Mouse (Mus musculus): ENCODE results near the gene Tmem140. TPM values are rescaled to one million over a fixed set of nuclear protein-coding genes. Genes with fewer than 3 reads are reported as not detected.

Tmem140 gene
- total RNA-seq (2014; fragmentation: Nextera tagmentation) (0.23 and 1.9 TPM in 2 replicates), total RNA-seq (2017) (0.26 and 0.82 TPM in 2 replicates)

- peak; percentile 52 for ATAC-seq (replicated peaks; ENCODE audit: poor library complexity, severe bottlenecking)
These were observed at the start of gene Tmem140 for GRCm38 (mm10) chr6:34862791-34863403. Gene Tmem140 (plus strand): TSS chr6:34863146.

GRCm38 (mm10) chr6:34824406-34824805, 38.5 kb upstream of the Tmem140 start:
- ATAC-seq (replicated peaks; ENCODE audit: poor library complexity, severe bottlenecking), result no peak

- ATAC-seq (replicated peaks; ENCODE audit: poor library complexity, severe bottlenecking), result no peak
These were observed 30.6 kb upstream of the Tmem140 start for GRCm38 (mm10) chr6:34832352-34832751.

- ATAC-seq (replicated peaks; ENCODE audit: poor library complexity, severe bottlenecking), result no peak; the same call in 1 of the 2 replicates
These were observed 1.3 kb upstream of the Tmem140 start for GRCm38 (mm10) chr6:34861546-34862053.

- peak; percentile 49 for ATAC-seq (replicated peaks; ENCODE audit: poor library complexity, severe bottlenecking)
These were observed 565 bp upstream of the Tmem140 start for GRCm38 (mm10) chr6:34862381-34862780.

GRCm38 (mm10) chr6:34863786-34864514, 1.0 kb downstream of the Tmem140 start:
- no peak for ATAC-seq (replicated peaks; ENCODE audit: poor library complexity, severe bottlenecking)

GRCm38 (mm10) chr6:34865213-34865612, 2.3 kb downstream of the Tmem140 start:
- ATAC-seq (replicated peaks; ENCODE audit: poor library complexity, severe bottlenecking), result no peak

GRCm38 (mm10) chr6:34865711-34866593, 3.0 kb downstream of the Tmem140 start:
- no peak for ATAC-seq (replicated peaks; ENCODE audit: poor library complexity, severe bottlenecking)

- no peak for ATAC-seq (replicated peaks; ENCODE audit: poor library complexity, severe bottlenecking)
These were observed 3.8 kb downstream of the Tmem140 start for GRCm38 (mm10) chr6:34866786-34867185.

GRCm38 (mm10) chr6:34867301-34867994, 4.5 kb downstream of the Tmem140 start:
- no peak; the same call in 1 of the 2 replicates for ATAC-seq (replicated peaks; ENCODE audit: poor library complexity, severe bottlenecking)

- ATAC-seq (replicated peaks; ENCODE audit: poor library complexity, severe bottlenecking), result no peak
These were observed 5.0 kb downstream of the Tmem140 start for GRCm38 (mm10) chr6:34867995-34868350.

GRCm38 (mm10) chr6:34868507-34869217, 5.7 kb downstream of the Tmem140 start:
- no peak for ATAC-seq (replicated peaks; ENCODE audit: poor library complexity, severe bottlenecking)

GRCm38 (mm10) chr6:34869225-34869915, 6.4 kb downstream of the Tmem140 start:
- ATAC-seq (replicated peaks; ENCODE audit: poor library complexity, severe bottlenecking), result peak; percentile 68

GRCm38 (mm10) chr6:34870136-34870535, 7.2 kb downstream of the Tmem140 start:
- ATAC-seq (replicated peaks; ENCODE audit: poor library complexity, severe bottlenecking), result no peak

- ATAC-seq (replicated peaks; ENCODE audit: poor library complexity, severe bottlenecking), result no peak
These were observed 7.8 kb downstream of the Tmem140 start for GRCm38 (mm10) chr6:34870724-34871123.

GRCm38 (mm10) chr6:34871929-34872328, 9.0 kb downstream of the Tmem140 start:
- no peak for ATAC-seq (replicated peaks; ENCODE audit: poor library complexity, severe bottlenecking)

GRCm38 (mm10) chr6:34872871-34873270, 9.9 kb downstream of the Tmem140 start:
- no peak for ATAC-seq (replicated peaks; ENCODE audit: poor library complexity, severe bottlenecking)

- 0 out of 2 replicates have a peak, but pooled peaks have one; percentile 1 for ATAC-seq (replicated peaks; ENCODE audit: poor library complexity, severe bottlenecking)
These were observed 11.4 kb downstream of the Tmem140 start for GRCm38 (mm10) chr6:34874101-34874921.
